Mouse (Mus musculus): ENCODE measurements around the gene Pde4d. TPM values are rescaled to one million over a fixed set of nuclear protein-coding genes. Genes with fewer than 3 reads are reported as not detected.
A peak's percentile ranks its signal among the peaks of the same experiment; 100 is the strongest.

The Pde4d gene
- total and polyA plus RNA-seq, 3 experiments = 18.5 to 18.8 TPM; not detected in 1

- TF ChIP-seq POLR2AphosphoS2 (IDR thresholded peaks at IDR 0.05; ENCODE audit: low read length) (no peak), GABPA (IDR thresholded peaks at IDR 0.05; ENCODE audit: low read depth, low read length) (no peak), EP300 (IDR thresholded peaks at IDR 0.05; ENCODE audit: low read depth in 1 of 2, low read length in 2 of 2) (peak; percentile 36 to 42; a peak in 2 of 4 replicates), ZNF384 (IDR thresholded peaks at IDR 0.05; ENCODE audit: low read depth, low read length) (no peak), POLR2A (IDR thresholded peaks at IDR 0.05; ENCODE audit: control insufficient read depth in 1 of 2, insufficient read depth in 1 of 2, low read depth in 1 of 2, low read length in 2 of 2, poor library complexity in 1 of 2) (no peak), UBTF (IDR thresholded peaks at IDR 0.05; ENCODE audit: borderline replicate concordance, insufficient read depth, low read depth, low read length) (no peak), MAFK (IDR thresholded peaks at IDR 0.05; ENCODE audit: borderline replicate concordance, low read depth, low read length) (no peak), E2F4 (IDR thresholded peaks at IDR 0.05; ENCODE audit: borderline replicate concordance, low read depth, low read length) (no peak), ZC3H11A (IDR thresholded peaks at IDR 0.05; ENCODE audit: low read depth, low read length) (peak; percentile 53), HCFC1 (IDR thresholded peaks at IDR 0.05; ENCODE audit: low read depth, low read length) (no peak), MXI1 (IDR thresholded peaks at IDR 0.05; ENCODE audit: low read depth, low read length) (no peak), KAT2A (conservative IDR thresholded peaks at IDR 0.05; ENCODE audit: low read depth, low read length) (no peak), MAX (IDR thresholded peaks at IDR 0.05; ENCODE audit: low read length) (no peak), MEF2A (IDR thresholded peaks at IDR 0.05; ENCODE audit: extremely low read depth, insufficient replicate concordance, low read depth, low read length, poor library complexity, severe bottlenecking) (no peak), ELF1 (IDR thresholded peaks at IDR 0.05; ENCODE audit: low read depth, low read length) (no peak), MAZ (IDR thresholded peaks at IDR 0.05; ENCODE audit: low read depth, low read length) (no peak), SIN3A (IDR thresholded peaks at IDR 0.05; ENCODE audit: low read length) (no peak), TCF12 (IDR thresholded peaks at IDR 0.05; ENCODE audit: low read depth, low read length) (peak; percentile 26; the same call in 1 of the 2 replicates), MYB (IDR thresholded peaks at IDR 0.05; ENCODE audit: low read depth, low read length) (no peak), RCOR1 (IDR thresholded peaks at IDR 0.05; ENCODE audit: low read depth, low read length) (no peak), TBP (IDR thresholded peaks at IDR 0.05; ENCODE audit: low read depth, low read length) (no peak), ZKSCAN1 (IDR thresholded peaks at IDR 0.05; ENCODE audit: low read depth, low read length) (no peak), CTCF (IDR thresholded peaks at IDR 0.05 in 2 of 3, conservative IDR thresholded peaks at IDR 0.05 in 1 of 3; ENCODE audit: control insufficient read depth in 1 of 3, insufficient read depth in 1 of 3, low read depth in 2 of 3, low read length in 3 of 3, poor library complexity in 1 of 3, severe bottlenecking in 1 of 3) (peak; percentile 40 to 84 (median 80); a peak in 5 of 6 replicates), RAD21 (IDR thresholded peaks at IDR 0.05; ENCODE audit: low read depth, low read length) (peak; percentile 66), SMC3 (IDR thresholded peaks at IDR 0.05; ENCODE audit: low read depth, low read length) (peak; percentile 86), NRF1 (IDR thresholded peaks at IDR 0.05; ENCODE audit: insufficient read depth, low read depth, low read length, poor library complexity, severe bottlenecking) (no peak), BHLHE40 (IDR thresholded peaks at IDR 0.05; ENCODE audit: borderline replicate concordance, low read depth, low read length) (no peak), GATA1 (IDR thresholded peaks at IDR 0.05; ENCODE audit: low read depth, low read length) (peak; percentile 88)
- Histone ChIP-seq H3K4me1 (ENCODE audit: control insufficient read depth in 1 of 2, insufficient read depth in 2 of 2, low read length in 2 of 2) (no peaks in the 10 kb centered on the region), H3K9me3 (replicated peaks; ENCODE audit: insufficient read depth, low read length) (no peaks in the 10 kb centered on the region), H3K27me3 (ENCODE audit: control insufficient read depth in 1 of 2, insufficient read depth in 2 of 2, low read length in 2 of 2) (peaks cover under 1 to 8% of the 10 kb centered on the region in 2 experiments), H3K36me3 (ENCODE audit: control insufficient read depth in 1 of 2, insufficient read depth in 2 of 2, low read length in 2 of 2) (no peaks in the 10 kb centered on the region), H3K4me3 (ENCODE audit: control insufficient read depth in 1 of 2, insufficient read depth in 1 of 2, low read depth in 2 of 2, low read length in 2 of 2) (no peak overlapping the region), H3K79me2 (ENCODE audit: control insufficient read depth, insufficient read depth, low read length, poor library complexity) (no peaks in the 10 kb centered on the region), H3K27ac (ENCODE audit: control insufficient read depth, low read depth, low read length) (no peak overlapping the region), H3K9ac (ENCODE audit: control insufficient read depth, low read depth, low read length, poor library complexity, severe bottlenecking) (no peak overlapping the region)
- peak; percentile 66 for DNase-seq (ENCODE audit: low read depth, low spot score)
Observed at GRCm38 (mm10) chr13:109558341-109559257, 1108.9 kb downstream of the Pde4d start.

Measured in MEL (cell line).